Mouse (Mus musculus) cerebellum, adult 2 months (tissue): ENCODE measurements around the gene Lyst.

ENCODE experiments used
- CTCF ChIP-seq: fragments of 200-500 bp; IDR thresholded peaks from 2 replicates; pipeline ENCODE4 v1.5.1; 2011; ENCODE audit warnings: low read depth, mild to moderate bottlenecking, control low read depth, low read length, moderate library complexity, borderline replicate concordance; ENCODE audit not compliant: insufficient read depth
- POLR2A ChIP-seq: fragments of 200-500 bp; IDR thresholded peaks from 2 replicates; pipeline ENCODE4 v1.6.1; 2011; ENCODE audit warnings: low read length, control low read depth, borderline replicate concordance; ENCODE audit not compliant: insufficient read depth

GRCm38 (mm10) chr13:13589032-13589431, 1.2 kb upstream of the Lyst start:
- no peak for TF ChIP-seq CTCF
- TF ChIP-seq POLR2A = no peak
